ENCODE assay signal across 20 mouse cellular contexts in genomic region chr10:83030928-83031327, GRCm38 (mm10). TPM values are rescaled to one million over a fixed set of nuclear protein-coding genes. Genes with fewer than 3 reads are reported as not detected.
DNase-seq lines count a peak whose midpoint lies in the region; ATAC-seq and TF ChIP-seq lines count a peak whose summit lies in the region.
"Had no signal": no experiment of that assay in that cellular context is flagged by ENCODE, and none has a peak within 500 bp of the region (broad histone marks: within the 10 kb centered on the region; RNA-seq: fewer than 3 reads in every experiment).

No protein-coding gene starts in this region.

- no peak overlapping the region for H3K4me2 ChIP-seq in hindbrain, embryonic 13.5 days
- H3K4me2 ChIP-seq in kidney, embryonic 16.5 days (replicated peaks; ENCODE audit: low read depth, low read length), result no peak overlapping the region
- H3K4me2 ChIP-seq in myocyte (ENCODE audit: low read depth), result no peak overlapping the region
- H3K4me2 ChIP-seq: embryonic facial prominence, embryonic 15.5 days; limb, embryonic 13.5 days; lung, embryonic 14.5 days had no signal

- no peak for TF ChIP-seq POLR2A in myocyte (IDR thresholded peaks at IDR 0.05; ENCODE audit: insufficient read length, low read depth)

- no peak overlapping the region for H3ac ChIP-seq in myocyte (ENCODE audit: control insufficient read depth, insufficient read length)

- H3K9me3 ChIP-seq in hindbrain, embryonic 10.5 days, result no peaks in the 10 kb centered on the region
- H3K9me3 ChIP-seq in hindbrain, embryonic 13.5 days, result no peaks in the 10 kb centered on the region
- no peaks in the 10 kb centered on the region for H3K9me3 ChIP-seq in kidney, embryonic 16.5 days (ENCODE audit: low read length)
- H3K9me3 ChIP-seq: embryonic facial prominence, embryonic 15.5 days; heart, embryonic 10.5 days; limb, embryonic 13.5 days had no signal

- WGBS in hindbrain, embryonic 10.5 days, result 20% methylated on average over 6 of the region's 6 CpGs
- 33% methylated on average over 6 of the region's 6 CpGs for WGBS in hindbrain, embryonic 13.5 days
- 37% methylated on average over 6 of the region's 6 CpGs for WGBS in kidney, embryonic 16.5 days

- 0 out of 2 replicates have a peak, but pooled peaks cover 3% of the 10 kb centered on the region for H3K36me3 ChIP-seq in hindbrain, embryonic 10.5 days
- no peaks in the 10 kb centered on the region for H3K36me3 ChIP-seq in hindbrain, embryonic 13.5 days
- no peaks in the 10 kb centered on the region for H3K36me3 ChIP-seq in kidney, embryonic 16.5 days (ENCODE audit: insufficient read depth, low read length)
- no peaks in the 10 kb centered on the region for H3K36me3 ChIP-seq in myocyte (ENCODE audit: control insufficient read depth, insufficient read depth)
- H3K36me3 ChIP-seq: heart, embryonic 10.5 days; limb, embryonic 13.5 days had no signal

- DNase-seq in hindbrain, embryonic 10.5 days (ENCODE audit: low spot score), result peak; percentile 51
- no peak for DNase-seq in kidney, adult 18-20 months
- DNase-seq in adipocyte (ENCODE audit: low spot score), result peak; percentile 21
- DNase-seq in thymus, postnatal 4 days, result no peak
- DNase-seq: cerebellum, adult 11 months; cerebellum, adult 9-11 months; gastrocnemius, postnatal 10 days; kidney, postnatal 36 days; thymus, adult 18-20 months; thymus, postnatal 36 days had no signal

- peak overlapping the region; percentile 17; the same call in 1 of the 2 replicates for H3K27ac ChIP-seq in hindbrain, embryonic 10.5 days
- H3K27ac ChIP-seq in hindbrain, embryonic 13.5 days, result no peak overlapping the region
- H3K27ac ChIP-seq in kidney, embryonic 16.5 days (ENCODE audit: low read length), result peak overlapping the region; percentile 66
- H3K27ac ChIP-seq: embryonic facial prominence, embryonic 15.5 days; heart, embryonic 10.5 days; limb, embryonic 13.5 days; liver, embryonic 14.5 days had no signal

- H3K79me2 ChIP-seq in myocyte (ENCODE audit: control insufficient read depth, insufficient read depth), result no peaks in the 10 kb centered on the region

- H3K27me3 ChIP-seq in hindbrain, embryonic 10.5 days (ENCODE audit: insufficient read depth, poor library complexity, severe bottlenecking), result no peaks in the 10 kb centered on the region
- H3K27me3 ChIP-seq in hindbrain, embryonic 13.5 days, result no peaks in the 10 kb centered on the region
- H3K27me3 ChIP-seq in kidney, embryonic 16.5 days (ENCODE audit: insufficient read depth, low read length), result no peaks in the 10 kb centered on the region
- H3K27me3 ChIP-seq in myocyte (ENCODE audit: control insufficient read depth, insufficient read depth, insufficient read length), result no peaks in the 10 kb centered on the region
- H3K27me3 ChIP-seq: embryonic facial prominence, embryonic 15.5 days had no signal

- H3K9ac ChIP-seq in hindbrain, embryonic 13.5 days, result no peak overlapping the region
- no peak overlapping the region for H3K9ac ChIP-seq in kidney, embryonic 16.5 days (replicated peaks; ENCODE audit: low read length)
- H3K9ac ChIP-seq: embryonic facial prominence, embryonic 15.5 days; limb, embryonic 13.5 days; liver, embryonic 14.5 days; lung, embryonic 14.5 days had no signal

- H3K4me3 ChIP-seq in hindbrain, embryonic 10.5 days, result no peak overlapping the region
- H3K4me3 ChIP-seq in hindbrain, embryonic 13.5 days, result no peak overlapping the region
- H3K4me3 ChIP-seq in kidney, embryonic 16.5 days (ENCODE audit: low read length), result no peak overlapping the region
- no peak overlapping the region for H3K4me3 ChIP-seq in myocyte
- H3K4me3 ChIP-seq: embryonic facial prominence, embryonic 15.5 days; heart, embryonic 10.5 days; limb, embryonic 13.5 days had no signal

- peaks cover 41% of the 10 kb centered on the region for H3K4me1 ChIP-seq in hindbrain, embryonic 10.5 days (replicated peaks)
- peaks cover 13% of the 10 kb centered on the region; the same call in 1 of the 2 replicates for H3K4me1 ChIP-seq in hindbrain, embryonic 13.5 days (replicated peaks)
- H3K4me1 ChIP-seq in kidney, embryonic 16.5 days (ENCODE audit: insufficient read depth, low read length), result peaks cover 58% of the 10 kb centered on the region
- H3K4me1 ChIP-seq: embryonic facial prominence, embryonic 15.5 days had no signal

- no peak for ATAC-seq in hindbrain, embryonic 13.5 days (ENCODE audit: low FRiP score)
- no peak for ATAC-seq in kidney, embryonic 16.5 days (ENCODE audit: low FRiP score, low TSS enrichment)
- ATAC-seq: CD4-positive, CD25-positive, alpha-beta regulatory T cell, adult 4 months; forebrain, embryonic 14.5 days had no signal

TF ChIP-seq in myocyte, 11 proteins besides CTCF, POLR2A, EP300 and RAD21:
- TF ChIP-seq MYOD1 (IDR thresholded peaks at IDR 0.05; ENCODE audit: control insufficient read depth in 1 of 3, insufficient read length in 2 of 3, low read depth in 2 of 3), result peak in 2 of 3 experiments; percentile 48 to 50
- TF ChIP-seq TCF3 (IDR thresholded peaks at IDR 0.05; ENCODE audit: insufficient read length, low read depth), result peak; percentile 24
- TF ChIP-seq MYOG (IDR thresholded peaks at IDR 0.05; ENCODE audit: control insufficient read depth in 1 of 3, insufficient read depth in 1 of 3, insufficient read length in 2 of 3, low read depth in 2 of 3), result peak in 1 of 3 experiments; percentile 87
- TF ChIP-seq TCF12 (IDR thresholded peaks at IDR 0.05; ENCODE audit: insufficient read depth, poor library complexity, severe bottlenecking), result peak; percentile 50
- no peak for TF ChIP-seq USF1 (IDR thresholded peaks at IDR 0.05; ENCODE audit: low read depth)
- TF ChIP-seq MAX (IDR thresholded peaks at IDR 0.05; ENCODE audit: low read depth), result no peak

RNA-seq across cellular contexts. Expression of gene Chst11, which starts 45.6 kb away (rescaled TPM):
- 1.1 and 1.4 TPM in 2 replicates for polyA plus RNA-seq in hindbrain, embryonic 10.5 days (2016; fragmentation: Nextera tagmentation; extraction: Ambion mirVana)
- 2.7 and 3.2 TPM in 2 replicates for polyA plus RNA-seq in hindbrain, embryonic 13.5 days (2015; fragmentation: Nextera tagmentation; extraction: Ambion mirVana)
- polyA plus RNA-seq in kidney, embryonic 16.5 days (2015; fragmentation: Nextera tagmentation; extraction: Ambion mirVana), result 4.8 and 5.2 TPM in 2 replicates
- polyA plus RNA-seq in myocyte (2012; fragmentation: generic; extraction: Trizol), result 12.1 TPM

Comparison
In these comparisons a context has a peak if more than half of its experiments do, and no peak if none do; other contexts are left out.
1. DNase-seq: peak in hindbrain, embryonic 10.5 days (single experiment) and adipocyte (single experiment); none in kidney, adult 18-20 months (single experiment) and thymus, postnatal 4 days (single experiment).